Mouse (Mus musculus) midbrain, embryonic 10.5 days (tissue): ENCODE results near the gene Phf7. TPM values are rescaled to one million over a fixed set of nuclear protein-coding genes. Genes with fewer than 3 reads are reported as not detected.

Source experiments
- DNase-seq: peaks from one replicate; pipeline ENCODE4 v3.0.0-alpha.2; 2017; ENCODE audit warnings: low spot score
- H3K27ac ChIP-seq: fragments of 300-500 bp; sonication (generic); replicated peaks from 2 replicates; pipeline ENCODE4 v1.5.1; 2016; ENCODE audit warnings: mild to moderate bottlenecking
- H3K27me3 ChIP-seq: fragments of 300-500 bp; sonication (generic); 2 replicates; pipeline ENCODE4 v1.6.1; 2016; ENCODE audit warnings: low read depth, mild to moderate bottlenecking; ENCODE audit not compliant: poor library complexity, severe bottlenecking
- H3K36me3 ChIP-seq: fragments of 300-500 bp; sonication (generic); 2 replicates; pipeline ENCODE4 v1.6.1; 2016; ENCODE audit warnings: mild to moderate bottlenecking, moderate library complexity
- H3K4me1 ChIP-seq: fragments of 300-500 bp; sonication (generic); 2 replicates; pipeline ENCODE4 v1.6.1; 2016
- H3K4me3 ChIP-seq: fragments of 300-500 bp; sonication (generic); 2 replicates; pipeline ENCODE4 v1.5.1; 2016; ENCODE audit warnings: mild to moderate bottlenecking, moderate library complexity
- H3K9me3 ChIP-seq: fragments of 300-500 bp; sonication (generic); replicated peaks from 2 replicates; pipeline ENCODE4 v1.6.1; 2016; ENCODE audit warnings: mild to moderate bottlenecking
- WGBS: fragments of 180-500 bp; shearing (Covaris S2); methylation state at CpG from one replicate; pipeline ENCODE4 v1.1.7; 2016; 5-methylcytosine and 5-hydroxymethylcytosine counted together
- polyA plus RNA-seq: library from polyadenylated mRNA; unstranded; fragments of >200 nt; fragmentation: Nextera tagmentation; extraction: Ambion mirVana; gene quantifications from 2 replicates; pipeline ENCODE4 v1.2.1, GENCODE M21; 2016

The Phf7 gene
- polyA plus RNA-seq, 1 experiment from 2014 or later: 13.4 TPM

- H3K36me3 ChIP-seq: no peaks in the 10 kb centered on the region
- no peaks in the 10 kb centered on the region for H3K9me3 ChIP-seq
- H3K27ac ChIP-seq: peak within 1 kb of the TSS; percentile 58
- H3K4me3 ChIP-seq: no peak within 1 kb of the TSS
- H3K27me3 ChIP-seq: peaks cover 10% of the 10 kb centered on the region; the same call in 1 of the 2 replicates
- DNase-seq: peak; percentile 58
- H3K4me1 ChIP-seq: peaks cover 39% of the 10 kb centered on the region
- 13% methylated on average over 11 of the region's 11 CpGs for WGBS
Observed at GRCm38 (mm10) chr14:31217666-31218065, 33.5 kb downstream of the Phf7 start, which contains the start of gene Sema3g. TSS of gene Sema3g (plus strand) at chr14:31217860.

- H3K27me3 ChIP-seq: peaks cover 10% of the 10 kb centered on the region; the same call in 1 of the 2 replicates
- H3K4me3 ChIP-seq: no peak within 1 kb of the TSS
- no peaks in the 10 kb centered on the region for H3K9me3 ChIP-seq
- peak within 1 kb of the TSS; percentile 58 for H3K27ac ChIP-seq
- 69% methylated on average over 2 of the region's 2 CpGs for WGBS
- DNase-seq: no peak
- H3K4me1 ChIP-seq: peaks cover 41% of the 10 kb centered on the region
- no peaks in the 10 kb centered on the region for H3K36me3 ChIP-seq
Observed at GRCm38 (mm10) chr14:31216846-31217245, 34.3 kb downstream of the Phf7 start, which contains the start of gene Nisch. TSS of gene Nisch (minus strand) at chr14:31216946.

GRCm38 (mm10) chr14:31215157-31216002 is 35.7 kb downstream of the Phf7 start:
- Histone ChIP-seq H3K4me3 (no peak overlapping the region), H3K4me1 (peaks cover 32% of the 10 kb centered on the region)

GRCm38 (mm10) chr14:31214684-31215083 is 36.4 kb downstream of the Phf7 start:
- Histone ChIP-seq H3K9me3 (no peaks in the 10 kb centered on the region), H3K27me3 (peaks cover 10% of the 10 kb centered on the region; the same call in 1 of the 2 replicates), H3K36me3 (no peaks in the 10 kb centered on the region), H3K27ac (no peak overlapping the region), H3K4me1 (peaks cover 32% of the 10 kb centered on the region), H3K4me3 (no peak overlapping the region)
- WGBS: 80% methylated on average over 3 of the region's 3 CpGs
- no peak for DNase-seq

More at GRCm38 (mm10) chr14:31215157-31216002, 35.7 kb downstream of the Phf7 start:
- H3K9me3 ChIP-seq: no peaks in the 10 kb centered on the region
- no peaks in the 10 kb centered on the region for H3K36me3 ChIP-seq
- H3K27ac ChIP-seq: peak overlapping the region; percentile 52
- peaks cover 10% of the 10 kb centered on the region; the same call in 1 of the 2 replicates for H3K27me3 ChIP-seq
- peak; percentile 59 for DNase-seq
- WGBS: 36% methylated on average over 15 of the region's 15 CpGs

- Histone ChIP-seq H3K27me3 (peaks cover 10% of the 10 kb centered on the region; the same call in 1 of the 2 replicates), H3K27ac (no peak overlapping the region), H3K4me1 (peaks cover 29% of the 10 kb centered on the region), H3K36me3 (no peaks in the 10 kb centered on the region), H3K4me3 (no peak overlapping the region), H3K9me3 (no peaks in the 10 kb centered on the region)
- no peak for DNase-seq
- 81% methylated on average over 8 of the region's 8 CpGs for WGBS
Observed at GRCm38 (mm10) chr14:31213868-31214267, 37.2 kb downstream of the Phf7 start.

- WGBS: 89% methylated on average over 3 of the region's 3 CpGs
- Histone ChIP-seq H3K36me3 (no peaks in the 10 kb centered on the region), H3K27ac (no peak overlapping the region), H3K4me1 (peaks cover 22% of the 10 kb centered on the region), H3K27me3 (peaks cover 10% of the 10 kb centered on the region; the same call in 1 of the 2 replicates), H3K9me3 (no peaks in the 10 kb centered on the region), H3K4me3 (no peak overlapping the region)
- no peak for DNase-seq
Observed at GRCm38 (mm10) chr14:31212499-31212898, 38.6 kb downstream of the Phf7 start.

- 89% methylated on average over 6 of the region's 6 CpGs for WGBS
Observed at GRCm38 (mm10) chr14:31211854-31212253, 39.3 kb downstream of the Phf7 start.

GRCm38 (mm10) chr14:31209133-31209557 is 42.0 kb downstream of the Phf7 start:
- H3K9me3 ChIP-seq: no peaks in the 10 kb centered on the region
- 86% methylated on average over 4 of the region's 4 CpGs for WGBS
- 0 out of 2 replicates have a peak, but pooled peaks cover 4% of the 10 kb centered on the region for H3K27me3 ChIP-seq
- H3K36me3 ChIP-seq: peaks cover 7% of the 10 kb centered on the region
- no peak overlapping the region for H3K27ac ChIP-seq
- H3K4me1 ChIP-seq: peaks cover 26% of the 10 kb centered on the region
- H3K4me3 ChIP-seq: no peak overlapping the region
- no peak for DNase-seq

More at GRCm38 (mm10) chr14:31211854-31212253, 39.3 kb downstream of the Phf7 start:
- no peak overlapping the region for H3K27ac ChIP-seq
- peaks cover 20% of the 10 kb centered on the region for H3K4me1 ChIP-seq
- peaks cover 10% of the 10 kb centered on the region; the same call in 1 of the 2 replicates for H3K27me3 ChIP-seq
- no peak overlapping the region for H3K4me3 ChIP-seq
- H3K9me3 ChIP-seq: no peaks in the 10 kb centered on the region
- no peak for DNase-seq
- H3K36me3 ChIP-seq: no peaks in the 10 kb centered on the region

- Histone ChIP-seq H3K4me1 (peaks cover 29% of the 10 kb centered on the region), H3K9me3 (no peaks in the 10 kb centered on the region), H3K27me3 (no peaks in the 10 kb centered on the region), H3K27ac (peak within 1 kb of the TSS; percentile 99), H3K4me3 (peak within 1 kb of the TSS; percentile 88), H3K36me3 (peaks cover 18% of the 10 kb centered on the region)
- no peak for DNase-seq
- WGBS: 84% methylated on average over 2 of the region's 2 CpGs
Observed at GRCm38 (mm10) chr14:31208084-31208483, 43.0 kb downstream of the Phf7 start, which contains the start of gene Tnnc1. TSS of gene Tnnc1 (plus strand) at chr14:31208312.

- no peaks in the 10 kb centered on the region for H3K9me3 ChIP-seq
- peak overlapping the region; percentile 88 for H3K4me3 ChIP-seq
- peaks cover 27% of the 10 kb centered on the region for H3K4me1 ChIP-seq
- H3K36me3 ChIP-seq: peaks cover 26% of the 10 kb centered on the region
- no peak for DNase-seq
- peak overlapping the region; percentile 99 for H3K27ac ChIP-seq
- WGBS: 81% methylated on average over 13 of the region's 13 CpGs
- H3K27me3 ChIP-seq: no peaks in the 10 kb centered on the region
Observed at GRCm38 (mm10) chr14:31207070-31207830, 43.9 kb downstream of the Phf7 start.

GRCm38 (mm10) chr14:31206472-31206981 is 44.6 kb downstream of the Phf7 start:
- Histone ChIP-seq H3K9me3 (no peaks in the 10 kb centered on the region), H3K27me3 (no peaks in the 10 kb centered on the region), H3K27ac (peak overlapping the region; percentile 99), H3K4me1 (peaks cover 27% of the 10 kb centered on the region), H3K36me3 (peaks cover 34% of the 10 kb centered on the region), H3K4me3 (peak overlapping the region; percentile 88)
- WGBS: under 1% methylated on average over 48 of the region's 48 CpGs
- DNase-seq: peak; percentile 95
